8 mouse cellular contexts compared by ENCODE assay signal in the genomic region with DNA sequence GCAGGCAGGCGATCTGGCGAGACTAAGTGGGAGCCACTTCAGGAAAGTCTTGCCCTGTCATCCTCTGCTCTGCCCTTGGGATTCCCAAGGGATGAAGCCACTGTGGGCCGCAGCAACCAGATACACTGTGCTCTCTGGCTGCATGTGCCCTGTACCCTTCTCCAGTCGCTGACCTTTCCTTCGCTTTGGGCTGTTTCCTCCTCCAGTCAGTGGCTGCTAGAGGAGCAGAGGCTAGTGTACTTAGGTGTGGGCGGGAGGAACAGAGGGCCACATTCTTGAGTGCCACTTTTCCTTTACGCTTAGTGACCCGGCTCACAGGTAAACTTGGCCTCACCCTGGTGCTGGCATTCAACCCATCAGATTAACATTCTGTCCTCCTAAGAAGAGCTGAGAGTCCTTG. TPM values are rescaled to one million over a fixed set of nuclear protein-coding genes. Genes with fewer than 3 reads are reported as not detected.
DNase-seq lines count a peak whose midpoint lies in the region; ATAC-seq and TF ChIP-seq lines count a peak whose summit lies in the region.

No protein-coding gene starts in this region.

- TF ChIP-seq CTCF in embryonic fibroblast, embryonic 13.5 days (IDR thresholded peaks at IDR 0.05; ENCODE audit: borderline replicate concordance, insufficient read depth, low read length): no peak
- TF ChIP-seq CTCF in kidney, postnatal 0 days (IDR thresholded peaks at IDR 0.05; ENCODE audit: low read depth): no peak

- 40% methylated on average over 8 of the region's 8 CpGs for WGBS in heart, embryonic 15.5 days
- 21% methylated on average over 8 of the region's 8 CpGs for WGBS in kidney, postnatal 0 days

- ATAC-seq in heart, embryonic 15.5 days (replicated peaks; ENCODE audit: insufficient number of reproducible peaks, insufficient read depth, low FRiP score, low read depth): 0 out of 2 replicates have a peak, but pooled peaks have one; percentile 22
- no peak; the same call in 1 of the 2 replicates for ATAC-seq in kidney, postnatal 0 days (replicated peaks; ENCODE audit: low FRiP score, low read depth)
- ATAC-seq in frontal cortex, adult (ENCODE audit: low TSS enrichment): no peak
- ATAC-seq in erythroid progenitor cell, adult 5-6 weeks (replicated peaks; ENCODE audit: low FRiP score, poor library complexity, severe bottlenecking): no peak

- intact Hi-C loops in heart, postnatal 14 days (cut with DNase I): no loop called here

- H3K9me3 ChIP-seq in heart, embryonic 15.5 days (replicated peaks): no peaks in the 10 kb centered on the region
- H3K9me3 ChIP-seq in kidney, postnatal 0 days (replicated peaks; ENCODE audit: low read length): no peaks in the 10 kb centered on the region

- peak overlapping the region; percentile 34 for H3K9ac ChIP-seq in heart, embryonic 15.5 days
- H3K9ac ChIP-seq in kidney, postnatal 0 days (ENCODE audit: low read depth, low read length): no peak overlapping the region; the same call in 1 of the 2 replicates

- no peaks in the 10 kb centered on the region for H3K36me3 ChIP-seq in heart, embryonic 15.5 days
- no peaks in the 10 kb centered on the region for H3K36me3 ChIP-seq in kidney, postnatal 0 days (ENCODE audit: insufficient read depth, low read length)

- peaks cover 21% of the 10 kb centered on the region for H3K4me1 ChIP-seq in heart, embryonic 15.5 days (replicated peaks)
- H3K4me1 ChIP-seq in embryonic fibroblast, embryonic 13.5 days (ENCODE audit: control insufficient read depth, insufficient read depth, low read length): peaks cover 4% of the 10 kb centered on the region; the same call in 1 of the 2 replicates
- H3K4me1 ChIP-seq in kidney, postnatal 0 days (replicated peaks; ENCODE audit: insufficient read depth, low read length): 0 out of 2 replicates have a peak, but pooled peaks cover 5% of the 10 kb centered on the region

- no peaks in the 10 kb centered on the region for H3K27me3 ChIP-seq in heart, embryonic 15.5 days
- H3K27me3 ChIP-seq in kidney, postnatal 0 days (ENCODE audit: insufficient read depth, low read length): no peaks in the 10 kb centered on the region

- DNase-seq in heart, postnatal 14 days: no peak
- DNase-seq in kidney, postnatal 0 days (ENCODE audit: low spot score): peak; percentile 64
- peak; percentile 64 to 81 for DNase-seq in lung, postnatal 4 days
- DNase-seq in cerebellum, adult 8-10 months: no peak

- H3K27ac ChIP-seq in heart, embryonic 15.5 days: peak overlapping the region; percentile 28; the same call in 1 of the 2 replicates
- H3K27ac ChIP-seq in embryonic fibroblast, embryonic 13.5 days (ENCODE audit: insufficient read depth, low read length): peak overlapping the region; percentile 60
- peak overlapping the region; percentile 63; the same call in 1 of the 2 replicates for H3K27ac ChIP-seq in kidney, postnatal 0 days

- TF ChIP-seq POLR2A in embryonic fibroblast, embryonic 13.5 days (IDR thresholded peaks at IDR 0.05; ENCODE audit: low read depth, low read length): no peak

- H3K4me3 ChIP-seq in heart, embryonic 15.5 days: peak overlapping the region; percentile 6
- no peak overlapping the region for H3K4me3 ChIP-seq in embryonic fibroblast, embryonic 13.5 days (ENCODE audit: insufficient read depth, low read length)
- H3K4me3 ChIP-seq in kidney, postnatal 0 days (replicated peaks; ENCODE audit: low read depth, low read length): no peak overlapping the region

- H3K4me2 ChIP-seq in heart, embryonic 15.5 days: peak overlapping the region; percentile 48
- H3K4me2 ChIP-seq in kidney, postnatal 0 days (ENCODE audit: low read length): peak overlapping the region; percentile 27

RNA-seq across cellular contexts. Expression of gene Epb41l4b, which starts 10.6 kb away (rescaled TPM):
- polyA plus RNA-seq in heart, embryonic 15.5 days (2015; fragmentation: Nextera tagmentation; extraction: Ambion mirVana): 0.31 and 1.1 TPM in 2 replicates
- 1 to 10 TPM; 4.3 to 4.9 TPM for total RNA-seq in heart, postnatal 14 days (2021)
- 2.6 and 5.0 TPM in 2 replicates for polyA plus RNA-seq in embryonic fibroblast, embryonic 13.5 days (2011; ENCODE audit: insufficient read length, low read depth, missing spikeins)
- polyA plus RNA-seq in kidney, postnatal 0 days (2015; fragmentation: Nextera tagmentation; extraction: Ambion mirVana): 6.8 and 7.0 TPM in 2 replicates
- total RNA-seq in erythroid progenitor cell, adult 5-6 weeks (2015; ENCODE audit: low replicate concordance): 0.72 and 1.7 TPM in 2 replicates
- total RNA-seq in erythroid progenitor cell, adult 5-6 weeks (2017; ENCODE audit: low replicate concordance): 2.7 TPM in 1 of 2 replicates, not detected in the other

Comparison
In these comparisons a context has a peak if more than half of its experiments do, and no peak if none do; other contexts are left out.
1. DNase-seq: peak in kidney, postnatal 0 days (single experiment) and lung, postnatal 4 days (2 of 2); none in heart, postnatal 14 days (0 of 2) and cerebellum, adult 8-10 months (single experiment).
2. Peak in every context shown above with its lines, with median percentiles within 50 percentile points of each other: H3K27ac ChIP-seq.